Mouse (Mus musculus): ENCODE data around the gene Nsun5.

- TF ChIP-seq POLR2A (IDR thresholded peaks at IDR 0.05; ENCODE audit: borderline replicate concordance, insufficient read depth, low read length): no peak
- TF ChIP-seq CTCF (IDR thresholded peaks at IDR 0.05; ENCODE audit: borderline replicate concordance, insufficient read depth, low read depth, low read length): peak; percentile 90
Observed at GRCm38 (mm10) chr5:135400244-135400643, 30.5 kb downstream of the Nsun5 start.

Data from cerebellum, adult 2 months (tissue).